Mouse (Mus musculus): ENCODE data around the gene Agr2. TPM values are rescaled to one million over a fixed set of nuclear protein-coding genes. Genes with fewer than 3 reads are reported as not detected.

Agr2 gene
- 7.1 and 7.6 TPM in 2 replicates for polyA plus RNA-seq (2015; fragmentation: Nextera tagmentation; extraction: Ambion mirVana)

GRCm38 (mm10) chr12:35992711-35993110 lies at the start of gene Agr2:
TSS of gene Agr2 (plus strand) at chr12:35992907.

GRCm38 (mm10) chr12:36042348-36042778 lies 49.7 kb downstream of the Agr2 start, which contains the start of gene Tspan13:
TSS of gene Tspan13 (minus strand) at chr12:36042500.

Other genes with a start within 250 kb of the Agr2 start
- gene Agr3, start 67.3 kb upstream of the Agr2 start, polyA plus RNA-seq (2015; fragmentation: Nextera tagmentation; extraction: Ambion mirVana), result not detected in 2 replicates
- gene Tspan13, start 49.6 kb downstream of the Agr2 start, polyA plus RNA-seq (2015; fragmentation: Nextera tagmentation; extraction: Ambion mirVana), result 102 and 129 TPM in 2 replicates
- 33.4 and 36.4 TPM in 2 replicates for gene Ankmy2, start 164.2 kb downstream of the Agr2 start, polyA plus RNA-seq (2015; fragmentation: Nextera tagmentation; extraction: Ambion mirVana)
- gene Bzw2, start 165.2 kb downstream of the Agr2 start, polyA plus RNA-seq (2015; fragmentation: Nextera tagmentation; extraction: Ambion mirVana), result 140 and 169 TPM in 2 replicates